Mouse (Mus musculus): Measurements from ENCODE around the gene Slc12a8. TPM values are rescaled to one million over a fixed set of nuclear protein-coding genes. Genes with fewer than 3 reads are reported as not detected.

The Slc12a8 gene
- polyA plus RNA-seq, 1 experiment from 2014 or later, result 0.92 TPM

- H3K27ac ChIP-seq (ENCODE audit: low read length), result no peak overlapping the region
Observed at GRCm38 (mm10) chr16:33708031-33708430, 190.9 kb downstream of the Slc12a8 start.

GRCm38 (mm10) chr16:33708585-33709397 lies 191.7 kb downstream of the Slc12a8 start:
- no peak for ATAC-seq
- Histone ChIP-seq H3K4me3 (replicated peaks; ENCODE audit: low read length) (no peak overlapping the region), H3K4me2 (ENCODE audit: low read length) (no peak overlapping the region), H3K27ac (ENCODE audit: low read length) (no peak overlapping the region), H3K9me3 (ENCODE audit: control insufficient read depth, low read length) (no peaks in the 10 kb centered on the region), H3K36me3 (ENCODE audit: control insufficient read depth, insufficient read depth) (no peaks in the 10 kb centered on the region), H3K4me1 (replicated peaks; ENCODE audit: control insufficient read depth, insufficient read depth, low read length) (peaks cover 18% of the 10 kb centered on the region), H3K9ac (replicated peaks; ENCODE audit: low read depth, low read length) (no peak overlapping the region), H3K27me3 (replicated peaks; ENCODE audit: control insufficient read depth, insufficient read depth, low read length) (no peaks in the 10 kb centered on the region)
- 91% methylated on average over 12 of the region's 12 CpGs for WGBS

More at GRCm38 (mm10) chr16:33708031-33708430, 190.9 kb downstream of the Slc12a8 start:
- no peak for ATAC-seq
- WGBS, result 94% methylated on average over 10 of the region's 10 CpGs
- Histone ChIP-seq H3K9me3 (ENCODE audit: control insufficient read depth, low read length) (no peaks in the 10 kb centered on the region), H3K4me1 (replicated peaks; ENCODE audit: control insufficient read depth, insufficient read depth, low read length) (peaks cover 24% of the 10 kb centered on the region), H3K36me3 (ENCODE audit: control insufficient read depth, insufficient read depth) (no peaks in the 10 kb centered on the region), H3K4me2 (ENCODE audit: low read length) (no peak overlapping the region), H3K27me3 (replicated peaks; ENCODE audit: control insufficient read depth, insufficient read depth, low read length) (no peaks in the 10 kb centered on the region), H3K9ac (replicated peaks; ENCODE audit: low read depth, low read length) (no peak overlapping the region), H3K4me3 (replicated peaks; ENCODE audit: low read length) (no peak overlapping the region)

Other genes starting within 250 kb of the Slc12a8 start
- gene Zfp148, start 136.5 kb upstream of the Slc12a8 start, polyA plus RNA-seq (2015; fragmentation: Nextera tagmentation; extraction: Ambion mirVana), result 78.9 and 92.8 TPM in 2 replicates
- 18.6 and 19.7 TPM in 2 replicates for gene Heg1, start 167.0 kb downstream of the Slc12a8 start, polyA plus RNA-seq (2015; fragmentation: Nextera tagmentation; extraction: Ambion mirVana)